Mouse (Mus musculus): ENCODE data around the gene Kri1.

DNA sequence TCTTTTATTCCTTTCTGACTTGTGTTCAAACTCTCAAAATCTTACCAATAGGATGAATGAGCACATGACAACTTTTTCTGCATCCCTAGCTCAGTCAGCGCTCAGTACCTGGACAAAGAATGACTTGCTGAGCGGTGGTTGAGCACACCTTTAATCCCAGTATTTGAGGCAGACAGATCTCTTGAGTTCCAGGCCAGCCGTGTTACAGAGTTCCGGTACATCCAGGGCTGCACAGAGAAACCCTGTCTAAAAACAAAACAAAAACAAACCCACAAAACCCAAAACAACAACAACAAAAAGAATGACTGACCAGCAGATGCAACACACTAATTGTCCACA, 32.5 kb upstream of the Kri1 start:
- no peak for TF ChIP-seq POLR2A (IDR thresholded peaks at IDR 0.05; ENCODE audit: low read depth, low read length)
- TF ChIP-seq CTCF (IDR thresholded peaks at IDR 0.05; ENCODE audit: extremely low read depth, insufficient read length, insufficient replicate concordance, low read depth, low read length), result no peak

Data from small intestine, adult 2 months (tissue).